Mouse (Mus musculus) thymus, adult 18-20 months (tissue): Measurements from ENCODE around the gene Inf2.

Experiments
- DNase-seq, 2 experiments: peaks; one replicate each; pipeline ENCODE4 v3.0.0; 2022; ENCODE audit warnings: mixed read lengths in 2 of 2

Inf2 gene

DNA sequence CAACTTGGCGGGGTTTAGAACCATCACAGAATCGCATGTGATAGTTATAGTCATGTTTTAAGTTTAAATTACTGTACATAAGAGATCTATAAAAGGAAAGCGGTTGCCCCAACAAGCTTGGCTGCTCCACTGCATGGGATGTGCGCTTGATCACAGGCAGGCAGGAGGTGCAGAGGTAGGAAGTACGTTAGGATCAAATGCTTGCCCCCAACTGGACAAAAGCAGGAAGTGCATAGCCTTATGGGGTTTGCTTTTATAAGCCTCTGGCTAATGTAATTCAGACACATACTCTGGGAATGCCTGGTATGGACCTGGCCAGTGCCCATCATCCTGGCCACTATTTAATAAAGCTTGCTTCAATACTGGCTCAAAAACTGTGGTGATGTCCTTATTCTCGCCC is 17.5 kb upstream of the Inf2 start:
- DNase-seq = no peak

DNA sequence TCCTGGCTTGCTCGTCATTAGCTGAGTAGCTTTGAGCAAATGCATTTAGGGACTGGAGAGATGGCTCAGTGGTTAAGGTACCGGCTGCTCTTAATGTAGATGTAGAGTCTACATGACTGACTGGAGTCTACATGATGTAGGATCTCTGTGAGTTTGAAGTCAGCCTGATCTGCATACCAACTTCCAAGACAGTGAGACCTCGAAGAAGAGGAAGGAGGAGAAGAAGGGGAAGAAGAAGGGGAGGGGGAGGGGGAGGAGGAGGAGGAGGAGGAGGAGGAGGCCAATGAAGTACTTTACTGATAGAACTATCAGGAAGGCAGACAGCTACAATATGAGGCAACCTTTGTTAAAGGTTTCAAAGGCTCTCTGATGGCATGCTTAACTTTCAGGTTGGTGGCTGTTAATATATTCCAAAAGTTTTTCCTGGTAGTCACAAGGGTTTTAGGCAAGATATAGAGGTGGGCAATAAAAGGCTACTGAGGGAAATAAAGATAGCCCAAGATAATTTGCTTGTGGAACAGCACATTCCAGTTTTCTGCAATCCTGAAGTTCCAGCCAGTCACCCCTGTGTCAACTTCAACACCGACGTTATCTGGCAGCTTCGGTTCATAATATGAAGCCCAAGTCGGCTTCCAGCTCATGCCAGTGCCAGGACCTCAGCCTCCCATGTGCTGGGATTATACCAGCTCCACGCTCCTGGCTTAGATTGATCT is 13.2 kb upstream of the Inf2 start:
- no peak for DNase-seq

DNA sequence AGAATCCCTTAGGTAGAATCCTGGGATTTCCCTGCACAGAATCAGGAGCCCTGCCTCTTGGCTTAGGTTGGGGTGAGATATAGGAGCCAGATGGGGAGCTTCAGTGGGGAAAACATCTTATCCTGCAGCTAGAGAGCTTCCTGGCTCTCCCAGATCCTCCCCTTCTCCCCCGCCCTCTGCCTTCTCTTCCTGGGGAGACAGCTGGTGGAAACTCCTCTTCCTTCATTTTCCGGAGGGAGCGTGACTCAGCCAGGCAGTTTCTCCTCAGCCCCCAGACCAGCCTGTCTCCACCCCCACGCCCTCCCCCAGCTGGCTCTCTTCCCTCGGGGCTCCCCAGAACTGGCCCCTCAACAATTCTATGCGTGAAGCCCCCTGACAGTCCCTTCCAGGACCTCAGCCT is 12.2 kb upstream of the Inf2 start:
- DNase-seq = no peak

DNA sequence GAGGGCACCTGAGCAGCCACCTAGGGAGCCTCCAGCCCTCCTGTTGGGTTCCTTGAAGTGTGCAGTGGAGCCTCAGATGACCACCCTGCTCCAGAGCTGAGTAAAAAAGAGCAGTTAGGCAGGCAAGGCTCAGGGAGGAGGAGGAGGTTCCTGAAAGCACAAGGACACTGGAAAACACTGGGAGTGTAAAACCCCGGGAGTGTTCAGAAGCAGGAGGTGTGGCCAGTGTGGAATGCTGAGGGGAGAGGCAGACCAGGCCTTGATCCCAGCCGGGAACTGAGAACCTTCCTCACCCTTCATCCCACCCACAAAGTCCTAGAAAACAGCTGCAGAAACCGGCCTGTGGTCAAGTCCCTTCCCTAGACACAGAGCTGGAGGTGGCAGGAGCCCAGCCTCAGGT is 11.8 kb upstream of the Inf2 start:
- no peak for DNase-seq

DNA sequence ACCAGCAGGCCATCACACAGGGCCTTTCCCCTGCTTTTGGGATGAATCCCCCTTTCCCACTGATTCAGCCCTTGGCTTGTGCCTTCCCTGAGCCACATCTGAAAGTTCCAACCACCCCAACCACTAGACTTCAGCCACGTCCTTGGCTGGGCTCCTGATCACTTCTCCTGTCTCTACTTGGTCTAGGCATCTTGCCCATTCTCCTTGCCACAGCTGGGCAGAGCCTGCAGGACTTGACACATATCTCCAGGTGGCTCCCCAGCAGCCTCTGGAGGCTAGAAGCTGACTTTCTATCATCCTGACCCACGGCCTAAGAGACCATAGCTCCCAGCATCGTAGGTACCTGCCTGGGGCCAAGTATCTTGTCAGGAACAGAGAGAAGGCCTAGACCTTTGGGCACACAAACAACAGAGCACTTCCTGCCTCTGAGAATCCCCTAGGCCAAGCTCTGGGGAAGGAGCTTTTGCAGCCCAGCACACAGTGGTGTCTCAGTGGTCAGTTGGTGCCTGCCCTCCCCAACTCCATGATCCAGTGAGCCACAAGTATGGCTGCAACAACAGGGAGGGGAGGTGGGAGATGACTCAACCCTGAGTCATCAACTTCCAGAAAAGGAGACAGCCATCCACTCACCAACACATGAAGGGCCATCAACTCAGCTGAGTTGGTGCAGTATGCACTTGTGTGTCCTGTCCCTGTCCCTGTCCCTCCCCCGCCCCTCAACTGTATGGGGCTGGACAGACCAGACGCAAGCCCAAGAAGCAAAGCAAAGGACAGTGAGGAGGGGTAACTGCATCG is 10.1 kb upstream of the Inf2 start:
- no peak for DNase-seq

DNA sequence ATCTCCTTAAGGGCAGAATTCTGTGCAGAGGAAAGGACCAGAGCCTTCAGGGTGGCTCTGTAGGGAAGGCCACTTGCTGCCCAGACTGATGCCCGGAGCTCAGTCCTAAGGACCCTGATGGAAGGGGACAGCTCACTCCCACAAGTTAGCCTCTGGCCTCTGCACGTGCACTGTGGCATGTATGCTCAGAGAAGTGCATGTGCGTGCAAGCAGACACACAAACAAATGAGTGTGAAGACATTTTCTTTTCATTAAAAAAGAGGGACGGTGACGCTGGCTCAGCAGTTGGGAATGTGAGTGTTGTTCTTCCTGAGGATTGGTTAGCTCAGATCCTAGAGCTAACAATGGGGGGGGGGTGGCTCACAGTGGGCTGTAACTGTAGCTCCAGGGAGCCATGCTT is 9.2 kb upstream of the Inf2 start:
- no peak for DNase-seq

DNA sequence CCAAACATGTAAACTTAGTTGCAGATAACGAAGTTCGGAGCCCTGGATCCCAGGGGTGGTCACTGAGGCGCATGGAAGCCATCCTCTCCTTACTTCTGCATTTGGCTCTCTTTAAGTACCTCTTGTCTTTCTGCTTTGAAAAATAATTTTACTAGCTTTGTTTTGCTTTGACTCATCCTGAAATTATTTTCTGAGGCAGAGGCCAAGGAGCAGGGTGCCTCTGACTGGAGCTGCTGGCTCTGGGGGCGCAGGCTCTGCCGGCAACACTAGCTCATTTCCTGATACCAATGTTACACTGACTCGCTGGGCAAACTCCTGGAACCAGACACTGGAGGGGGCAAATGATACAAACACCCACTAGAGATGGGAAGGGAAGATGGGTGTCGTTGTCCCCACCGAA is 8.7 kb upstream of the Inf2 start:
- no peak for DNase-seq

DNA sequence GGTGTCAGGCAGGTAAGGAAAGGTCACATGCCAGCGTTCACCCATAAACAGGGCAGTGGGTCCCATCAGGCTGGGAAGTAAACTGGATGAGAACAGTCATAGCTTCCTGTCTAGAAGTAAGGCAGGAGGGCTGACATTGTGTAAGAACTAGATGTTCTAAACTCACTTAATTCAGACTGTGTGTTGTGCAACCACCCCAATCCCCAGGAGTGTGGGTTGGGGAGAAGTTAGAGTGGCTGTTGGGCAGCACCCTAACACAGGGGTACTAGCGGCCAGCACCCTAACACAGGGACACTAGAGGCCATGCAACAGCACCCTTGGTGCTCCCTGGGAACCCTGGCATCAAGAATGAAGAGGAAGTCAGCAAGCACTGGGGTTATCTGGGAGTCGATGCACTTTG is 7.5 kb upstream of the Inf2 start:
- no peak for DNase-seq

DNA sequence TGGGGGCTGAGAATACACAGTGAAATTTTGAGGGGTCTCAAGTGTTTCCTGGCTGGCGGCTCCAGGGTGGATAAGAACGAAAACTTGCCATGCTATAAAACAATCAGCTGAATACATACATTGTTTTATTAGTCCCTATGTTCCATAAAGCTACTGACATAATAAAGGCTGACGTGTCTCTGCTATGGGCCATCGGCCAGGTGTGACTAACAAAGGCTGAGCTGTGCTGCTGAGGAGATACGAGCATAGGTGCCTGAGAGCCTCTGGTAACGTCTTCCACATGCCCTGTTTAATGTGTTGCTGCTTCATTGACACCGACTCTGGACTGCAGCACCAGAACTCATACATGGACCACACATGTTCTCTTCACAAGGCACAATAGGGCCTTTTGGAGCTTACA is 3.6 kb upstream of the Inf2 start:
- no peak for DNase-seq

DNA sequence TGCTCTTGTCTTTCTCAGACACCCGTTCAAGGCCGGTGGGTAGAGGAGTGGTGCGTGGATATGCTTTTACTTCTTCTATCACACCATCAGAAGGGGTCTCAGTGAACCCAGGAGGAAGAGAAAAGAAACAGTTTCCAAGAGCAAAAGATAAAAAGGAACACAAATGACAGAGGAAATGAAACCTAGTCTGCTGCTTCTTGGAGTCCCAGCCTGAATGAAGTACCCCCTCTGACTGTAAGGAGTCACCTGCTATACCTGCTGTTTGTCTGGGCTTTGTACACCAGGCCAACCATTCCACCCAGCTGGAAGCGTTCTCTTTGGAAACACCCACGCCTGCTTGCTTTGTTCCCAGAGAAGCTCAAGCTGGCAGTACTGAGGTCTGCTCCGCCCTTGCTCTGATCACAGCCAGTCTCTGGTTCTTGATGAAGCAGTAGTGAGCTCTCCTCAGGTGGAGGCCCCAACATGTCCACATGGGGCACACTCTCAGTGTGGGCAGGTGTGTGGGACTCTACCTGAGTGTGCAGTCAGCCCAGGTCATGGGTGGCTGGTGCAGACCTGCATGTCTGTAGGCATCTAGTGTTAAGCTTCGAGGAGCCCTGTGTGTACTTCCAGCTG is 2.6 kb upstream of the Inf2 start:
- DNase-seq = no peak

DNA sequence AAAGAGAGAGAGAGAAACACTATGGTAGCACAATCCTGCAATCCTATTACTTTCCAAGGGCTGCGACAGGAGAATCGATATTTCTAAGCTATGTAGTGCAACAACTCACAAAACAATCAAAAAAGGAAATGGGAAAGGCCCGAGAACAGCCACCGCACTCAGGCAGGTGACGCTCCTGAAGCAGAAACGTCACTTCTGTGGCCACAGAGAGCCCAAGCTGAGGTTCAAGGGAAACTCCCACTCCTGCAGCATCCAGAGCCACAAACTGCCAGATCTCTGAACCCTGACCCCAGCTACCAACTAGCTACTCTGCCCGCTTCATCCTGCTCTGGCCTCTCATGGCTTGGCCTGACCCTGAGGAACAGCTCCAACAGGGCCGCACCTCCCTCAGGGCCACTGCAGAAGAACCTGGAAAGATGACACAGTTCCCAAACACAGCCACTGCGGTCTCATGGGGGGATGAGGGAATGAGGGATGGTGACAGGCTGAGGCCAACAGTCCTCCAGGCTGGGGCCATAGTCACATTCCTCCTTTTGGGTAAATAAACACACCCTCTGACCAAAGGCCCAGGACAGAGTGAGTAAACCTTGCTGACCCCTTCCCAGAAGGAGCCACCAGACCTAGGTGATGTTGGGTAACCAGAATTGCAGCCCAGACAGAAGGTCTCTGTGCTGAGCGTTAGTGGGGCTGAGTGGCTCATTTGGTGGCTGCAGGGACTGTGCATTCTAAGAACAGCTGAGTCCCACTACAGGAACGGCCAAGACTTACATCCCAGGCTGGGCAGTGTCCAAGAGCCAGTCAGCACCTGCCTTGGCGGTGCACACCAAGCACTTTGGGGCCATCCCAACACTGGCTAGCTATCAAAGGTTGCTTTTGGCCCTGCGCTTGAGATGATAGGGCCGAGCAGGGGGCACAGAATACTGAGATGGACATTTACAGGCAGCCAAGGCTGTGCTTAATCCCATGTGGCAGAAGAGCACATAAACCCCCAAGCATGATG is 1.2 kb upstream of the Inf2 start:
- no peak for DNase-seq

DNA sequence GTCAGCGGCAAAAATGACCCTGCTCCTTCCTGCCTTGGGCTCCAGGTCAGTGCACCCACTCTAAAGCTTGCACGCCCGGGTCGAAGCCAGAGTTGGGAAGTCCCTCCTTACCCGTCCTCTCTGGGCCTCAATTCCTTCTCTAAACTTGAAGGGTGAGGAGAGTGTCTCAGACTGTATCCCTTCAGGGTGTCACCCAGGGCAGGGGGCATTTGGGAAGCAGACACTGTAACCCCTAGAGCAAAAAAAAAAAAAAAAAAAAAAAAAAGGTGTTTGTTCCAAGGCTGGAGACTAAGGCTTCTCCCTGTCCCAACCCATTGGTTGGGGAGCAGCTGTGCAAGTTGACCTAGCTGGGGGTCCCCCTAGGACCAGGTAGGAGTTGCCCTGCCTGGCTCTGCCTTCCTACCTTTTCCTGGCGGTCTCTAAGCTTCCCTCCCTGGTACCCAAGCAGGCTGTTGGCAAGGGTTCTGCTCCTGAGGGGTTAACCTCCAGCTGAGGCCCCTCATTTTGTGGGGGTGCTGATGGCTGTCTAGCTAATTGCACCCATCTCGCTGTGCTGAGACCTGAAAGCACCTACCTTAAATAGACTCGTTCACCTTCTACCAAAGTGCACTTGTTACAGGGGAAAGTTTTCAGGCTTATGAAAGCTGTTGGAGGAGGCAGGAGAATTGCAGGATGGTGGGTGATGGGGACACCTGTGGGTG is 1.1 kb downstream of the Inf2 start:
- DNase-seq = no peak

DNA sequence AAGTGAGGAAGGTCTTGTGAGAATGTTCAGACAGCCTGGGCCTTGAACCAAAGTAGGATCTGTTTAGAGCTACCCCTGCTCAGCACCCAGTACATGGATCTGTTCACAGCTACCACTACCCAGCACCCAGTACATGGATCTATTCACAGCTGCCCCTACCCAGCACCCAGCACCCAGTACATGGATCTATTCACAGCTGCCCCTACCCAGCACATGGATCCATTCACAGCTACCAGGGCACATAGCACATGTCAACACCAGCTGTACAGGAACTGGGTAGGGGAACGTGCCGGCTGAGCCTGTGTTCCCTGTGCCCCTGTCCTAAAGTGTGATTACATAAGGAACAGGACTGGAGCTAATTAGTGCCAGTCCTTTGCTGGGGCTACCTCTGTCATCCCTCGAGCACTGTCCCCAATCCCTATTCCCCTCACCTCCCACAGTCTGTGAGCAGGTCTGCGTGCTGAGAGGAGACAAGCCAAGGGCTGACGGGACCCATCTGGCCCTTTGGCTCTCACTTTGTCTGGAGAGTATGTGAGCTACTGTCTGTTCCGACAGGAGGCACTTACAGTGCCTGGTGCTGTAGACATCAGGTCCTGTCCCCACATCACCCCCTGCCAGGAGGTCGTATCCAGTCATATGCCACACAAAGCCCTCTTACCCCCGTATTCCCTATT is 2.1 kb downstream of the Inf2 start:
- no peak for DNase-seq

DNA sequence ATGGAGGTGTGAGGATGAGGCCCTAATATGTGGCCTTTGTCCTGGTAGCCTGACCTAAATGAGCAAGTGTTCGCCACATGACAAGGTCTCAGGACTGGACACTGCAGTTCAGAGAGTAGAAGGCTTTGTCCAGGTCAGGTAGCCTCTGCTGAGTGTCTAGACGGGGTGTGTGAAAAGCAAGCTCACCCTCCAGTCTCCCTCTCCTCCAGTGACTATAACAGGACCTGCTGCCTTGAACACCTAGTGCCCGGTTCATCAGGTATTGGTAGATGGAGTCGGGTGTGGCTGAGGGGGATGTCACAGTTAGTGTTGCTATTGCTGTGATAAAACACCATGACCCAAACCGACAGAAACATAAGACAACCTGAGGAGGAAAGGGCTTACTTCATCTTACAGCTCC is 2.7 kb downstream of the Inf2 start:
- DNase-seq = no peak

DNA sequence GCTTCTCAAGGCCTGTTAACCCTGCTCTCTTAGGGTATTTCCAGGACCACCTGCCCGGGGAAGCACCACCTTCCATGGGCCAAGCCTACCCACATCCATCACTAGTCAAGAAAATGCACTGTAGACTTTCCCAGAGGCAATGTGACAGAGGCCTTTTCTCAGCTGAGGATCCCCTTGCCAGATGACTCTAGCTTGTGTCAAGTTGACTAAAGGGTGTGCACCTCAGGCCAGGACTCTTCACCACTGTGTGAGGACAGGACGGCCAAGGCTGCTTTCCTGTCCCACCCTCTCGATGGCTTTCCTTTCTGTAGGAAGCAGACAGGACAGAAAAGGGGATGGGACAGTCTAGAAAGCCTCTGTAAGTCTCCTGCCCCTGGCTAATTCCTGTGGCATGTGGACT is 3.1 kb downstream of the Inf2 start:
- no peak for DNase-seq

DNA sequence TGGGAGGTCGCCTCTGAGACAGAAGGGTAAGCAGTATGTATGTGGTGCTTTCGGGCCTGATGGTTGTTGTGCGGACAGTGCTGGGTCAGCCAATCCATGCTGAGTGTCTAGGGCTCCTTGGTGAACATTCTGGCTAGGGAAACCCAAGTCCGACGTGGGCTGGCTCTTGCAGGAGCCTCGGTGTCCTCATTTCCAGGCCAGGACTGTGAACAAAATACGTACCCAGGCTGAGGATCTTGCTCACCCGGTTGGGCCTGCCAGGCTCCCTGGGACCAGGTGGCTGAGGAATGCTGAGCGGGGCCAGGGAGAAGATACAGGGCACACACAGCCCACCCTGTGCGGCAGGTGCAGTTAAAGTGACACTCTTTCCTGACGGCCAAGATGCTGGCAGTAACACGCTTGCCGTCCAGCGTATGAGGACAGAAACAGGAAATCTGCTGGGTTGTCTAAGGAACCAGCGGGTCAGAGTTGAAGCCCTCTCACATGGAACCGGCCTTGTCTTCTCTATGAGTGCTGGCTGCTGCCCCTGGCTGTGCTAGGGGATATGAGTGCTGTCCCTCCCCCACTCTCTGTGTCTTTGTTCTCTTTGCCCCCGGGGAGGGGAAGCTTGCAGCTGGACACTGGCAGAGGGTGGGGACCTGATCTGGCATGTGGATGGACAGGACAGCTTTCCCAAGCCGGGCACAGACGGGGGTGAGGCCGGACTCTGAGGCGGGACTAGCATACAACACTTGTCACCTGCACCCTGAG is 4.6 kb downstream of the Inf2 start:
- DNase-seq = no peak

DNA sequence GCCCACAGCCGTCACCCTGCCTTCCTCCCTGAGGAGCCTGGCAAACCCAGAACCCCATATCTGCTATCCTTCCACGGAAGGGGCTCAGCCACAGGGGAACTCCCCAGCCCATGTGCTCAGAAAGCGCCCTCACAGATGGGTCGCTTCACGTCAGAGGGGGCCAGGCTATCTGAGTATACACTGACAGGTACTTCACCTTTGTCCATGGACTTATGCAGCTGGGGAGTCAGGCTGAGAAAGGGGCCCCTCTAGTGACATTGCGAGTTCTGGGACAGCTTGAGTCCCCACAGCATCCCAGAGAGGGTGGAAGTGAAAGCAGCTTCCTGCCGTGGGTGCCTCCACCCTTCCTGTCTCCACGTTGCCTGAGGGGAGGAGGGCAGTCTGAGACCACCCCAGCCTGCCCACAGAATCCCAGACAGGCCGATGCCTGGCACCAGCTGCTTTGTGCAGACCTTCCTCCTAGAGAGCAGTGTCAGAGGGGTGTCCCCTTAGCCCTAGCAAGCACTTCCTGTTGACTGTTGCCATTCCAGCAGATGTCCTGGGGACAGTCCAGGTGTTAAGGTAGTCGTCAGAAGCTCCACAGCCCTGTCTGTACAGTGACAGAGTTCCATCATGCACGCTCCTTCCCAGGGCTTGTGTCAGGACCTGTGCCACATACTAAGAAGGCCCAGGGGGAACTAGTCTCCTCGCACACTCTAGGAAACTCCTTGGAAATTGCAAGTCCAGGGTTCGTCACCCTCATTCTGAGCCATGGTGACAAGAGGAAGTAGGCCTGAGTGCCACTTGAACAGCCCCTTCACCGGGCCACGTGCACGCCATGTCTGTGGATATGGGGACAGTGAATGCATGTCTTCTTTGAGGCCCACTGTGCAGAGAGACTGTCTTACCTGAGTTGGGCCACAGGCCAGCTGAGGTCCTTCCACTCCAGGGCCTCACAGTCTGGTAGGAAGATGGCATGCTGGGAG is 5.6 kb downstream of the Inf2 start:
- DNase-seq = peak in 1 of 2 experiments; percentile 28

DNA sequence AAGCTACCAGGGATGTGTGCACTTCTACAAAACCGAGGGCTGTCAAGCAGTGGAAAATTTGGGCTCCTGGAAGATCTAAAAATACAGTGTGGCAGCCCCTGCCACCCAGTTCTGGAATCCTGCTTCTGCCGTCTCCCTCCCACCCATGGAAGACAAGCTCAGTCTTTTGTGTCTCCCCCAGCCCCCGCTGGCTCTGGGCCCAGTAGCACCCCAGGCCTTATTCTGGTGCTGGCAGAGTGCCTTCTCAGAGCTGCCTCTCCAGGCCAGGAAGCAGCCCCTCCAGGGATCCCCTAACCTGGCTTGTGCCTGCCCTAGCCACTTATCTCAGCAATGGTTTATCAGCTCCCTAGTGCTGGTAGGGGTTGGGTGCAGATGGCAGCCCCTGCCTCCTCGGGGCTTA is 6.4 kb downstream of the Inf2 start:
- no peak for DNase-seq

DNA sequence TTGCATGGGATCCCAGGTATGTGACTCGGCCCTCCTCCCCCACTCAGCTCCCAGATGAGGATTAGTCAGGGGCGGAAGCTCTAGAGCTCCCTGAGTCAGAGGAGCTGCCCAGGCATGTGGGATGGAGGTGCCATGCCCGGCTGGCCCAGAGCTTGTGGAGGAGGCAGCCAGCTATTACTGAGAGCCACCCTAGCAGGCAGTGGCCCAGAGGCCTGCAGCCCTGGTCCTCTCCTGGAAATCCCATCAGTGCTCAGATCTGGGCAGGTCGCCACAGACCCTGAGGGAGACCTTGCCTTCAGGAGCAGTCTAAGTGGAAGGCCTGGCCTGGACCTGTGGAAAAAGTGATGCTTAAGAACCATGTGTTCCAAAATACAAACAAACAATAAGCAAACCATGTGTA is 7.0 kb downstream of the Inf2 start:
- no peak for DNase-seq

DNA sequence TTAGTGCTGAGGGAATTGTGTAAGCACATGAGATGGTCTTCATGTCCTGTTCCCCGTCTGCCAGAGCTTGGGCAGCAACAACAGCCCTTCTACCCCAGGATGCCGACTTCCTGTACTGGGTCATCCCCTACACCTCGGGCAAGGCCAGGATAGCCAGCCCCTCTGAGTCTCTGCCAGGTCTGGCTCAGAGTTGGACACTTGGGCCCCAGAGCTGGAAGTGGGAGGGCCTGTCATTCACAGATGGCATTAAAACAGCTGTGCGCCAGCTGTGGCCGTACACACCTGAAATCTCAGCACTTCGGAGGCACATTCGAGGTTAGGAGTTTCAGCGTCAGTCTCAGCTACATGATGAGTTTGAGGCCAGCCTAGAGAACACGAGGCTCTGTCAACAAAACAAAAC is 7.9 kb downstream of the Inf2 start:
- DNase-seq = no peak
